Mouse (Mus musculus) hindbrain, embryonic 13.5 days (tissue): Measurements from ENCODE around the gene Swsap1. TPM values are rescaled to one million over a fixed set of nuclear protein-coding genes. Genes with fewer than 3 reads are reported as not detected.

ENCODE experiments used
- ATAC-seq: fragments of 200-750 bp; cut with Nextera tagmentation; 2 replicates; pipeline ENCODE4 v1.8.0; 2017; ENCODE audit warnings: moderate TSS enrichment; ENCODE audit not compliant: low FRiP score
- H3K27ac ChIP-seq: fragments of 300-500 bp; sonication (generic); 2 replicates; pipeline ENCODE4 v1.5.1; 2015; ENCODE audit warnings: inconsistent platforms, mild to moderate bottlenecking, moderate library complexity
- H3K27me3 ChIP-seq: fragments of 300-500 bp; sonication (generic); 2 replicates; pipeline ENCODE4 v1.6.1; 2015; ENCODE audit warnings: mild to moderate bottlenecking, inconsistent platforms
- H3K36me3 ChIP-seq: fragments of 300-500 bp; sonication (generic); 2 replicates; pipeline ENCODE4 v1.6.1; 2015; ENCODE audit warnings: mild to moderate bottlenecking, inconsistent platforms
- H3K4me1 ChIP-seq: fragments of 300-500 bp; sonication (generic); replicated peaks from 2 replicates; pipeline ENCODE4 v1.6.1; 2015; ENCODE audit warnings: inconsistent platforms
- H3K4me2 ChIP-seq: fragments of 300-500 bp; sonication (generic); 2 replicates; pipeline ENCODE4 v1.6.1; 2015; ENCODE audit warnings: inconsistent platforms, mild to moderate bottlenecking, moderate library complexity
- H3K4me3 ChIP-seq: fragments of 300-500 bp; sonication (generic); 2 replicates; pipeline ENCODE4 v1.5.1; 2015; ENCODE audit warnings: mild to moderate bottlenecking, inconsistent platforms
- H3K9ac ChIP-seq: fragments of 300-500 bp; sonication (generic); 2 replicates; pipeline ENCODE4 v1.6.1; 2015; ENCODE audit warnings: mild to moderate bottlenecking, inconsistent platforms
- H3K9me3 ChIP-seq: fragments of 300-500 bp; sonication (generic); 2 replicates; pipeline ENCODE4 v1.6.1; 2016; ENCODE audit warnings: inconsistent platforms
- WGBS: fragments of 180-500 bp; shearing (Covaris S2); methylation state at CpG from one replicate; pipeline ENCODE4 v1.1.7; 2015; 5-methylcytosine and 5-hydroxymethylcytosine counted together
- polyA plus RNA-seq: library from polyadenylated mRNA; unstranded; fragments of >200 nt; fragmentation: Nextera tagmentation; extraction: Ambion mirVana; gene quantifications from 2 replicates; pipeline ENCODE4 v1.2.1, GENCODE M21; 2015

Gene Swsap1
- polyA plus RNA-seq, 1 experiment from 2014 or later = 9.1 TPM

DNA sequence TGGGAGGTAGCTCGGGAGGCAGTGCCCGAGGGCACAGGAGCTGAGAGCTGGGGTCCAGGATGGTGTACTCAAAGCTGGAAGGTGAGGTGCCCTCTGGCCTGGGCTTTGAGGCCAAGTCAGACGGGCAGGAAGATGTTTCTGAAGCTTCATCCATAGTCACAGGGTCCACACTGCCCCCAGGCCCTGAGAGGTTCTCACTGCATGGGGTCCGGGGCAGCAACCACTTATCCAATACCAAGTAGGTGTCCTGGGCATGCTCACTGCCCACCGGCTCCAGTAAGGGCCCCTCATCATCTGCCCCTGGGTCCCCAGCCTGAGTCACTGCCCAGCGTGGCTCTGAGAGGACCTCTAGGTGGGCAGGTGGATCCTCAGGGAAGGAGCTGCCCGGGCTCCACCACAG, 3.7 kb downstream of the Swsap1 start:
- Histone ChIP-seq H3K36me3 (peaks cover 7% of the 10 kb centered on the region; the same call in 1 of the 2 replicates), H3K4me2 (no peak overlapping the region), H3K4me1 (peaks cover 40% of the 10 kb centered on the region), H3K27me3 (peaks cover 61% of the 10 kb centered on the region), H3K9me3 (no peaks in the 10 kb centered on the region), H3K27ac (no peak overlapping the region), H3K9ac (no peak overlapping the region), H3K4me3 (no peak overlapping the region)
- WGBS = 88% methylated on average over 7 of the region's 7 CpGs
- no peak for ATAC-seq

DNA sequence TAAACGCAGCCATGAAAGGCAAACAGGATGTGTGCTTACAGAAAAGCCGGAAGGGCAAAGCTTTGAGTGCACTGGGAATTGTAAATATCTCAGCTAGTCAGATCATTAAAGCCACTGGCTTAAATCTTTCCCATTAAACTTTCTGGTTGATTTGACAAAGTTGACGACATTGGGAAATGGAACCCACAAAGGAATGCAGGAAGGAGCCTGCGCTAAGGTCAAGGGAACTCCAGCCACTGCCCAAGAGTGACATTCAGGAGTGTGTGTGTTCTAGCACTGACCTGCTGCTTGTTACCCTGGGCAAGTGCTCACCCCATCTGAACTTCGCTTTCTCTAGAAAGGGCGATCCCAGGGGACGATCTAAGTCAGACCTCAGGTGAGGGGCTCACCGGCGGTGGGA, 4.6 kb downstream of the Swsap1 start:
- 54% methylated on average over 9 of the region's 9 CpGs for WGBS
- ATAC-seq = no peak
- Histone ChIP-seq H3K27me3 (peaks cover 62% of the 10 kb centered on the region), H3K4me1 (peaks cover 36% of the 10 kb centered on the region), H3K9me3 (no peaks in the 10 kb centered on the region), H3K36me3 (peaks cover 7% of the 10 kb centered on the region; the same call in 1 of the 2 replicates), H3K9ac (peak overlapping the region; percentile 29), H3K4me3 (no peak overlapping the region), H3K4me2 (no peak overlapping the region), H3K27ac (no peak overlapping the region)

DNA sequence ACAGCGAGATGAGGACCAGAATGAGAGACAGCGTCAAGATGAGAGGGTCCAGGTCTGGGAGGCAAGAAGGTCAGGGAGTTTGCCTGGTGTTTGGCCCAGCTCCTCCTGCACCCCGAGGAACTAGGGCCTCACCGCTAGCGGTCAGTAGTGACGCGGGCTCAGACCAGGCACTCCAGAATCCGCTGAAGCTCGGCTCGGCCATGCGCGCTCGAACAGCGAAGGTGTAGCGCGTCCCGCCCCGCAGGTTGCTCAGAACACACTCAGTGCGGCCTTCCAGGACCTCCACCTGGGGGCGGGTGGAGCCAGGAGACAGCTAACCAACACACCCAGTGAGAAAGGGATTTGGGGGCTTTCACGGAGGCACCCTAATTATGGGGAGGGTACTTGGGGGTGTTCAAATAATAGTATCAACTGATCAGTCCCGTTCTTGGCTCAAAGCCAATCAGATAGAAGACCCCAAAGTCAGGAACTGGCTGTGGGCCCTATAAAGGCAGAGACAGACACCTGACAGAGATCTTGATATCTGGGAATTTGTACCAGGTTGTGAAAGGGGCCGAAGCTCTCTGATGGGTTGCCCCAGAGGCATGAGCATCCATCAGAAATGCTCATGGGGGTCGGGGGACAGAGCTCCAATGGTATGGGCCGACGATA, 5.1 kb downstream of the Swsap1 start:
- 0 out of 2 replicates have a peak overlapping the region, but pooled peaks have one; percentile 17 for H3K4me2 ChIP-seq
- H3K36me3 ChIP-seq = peaks cover 7% of the 10 kb centered on the region; the same call in 1 of the 2 replicates
- H3K27ac ChIP-seq = no peak overlapping the region
- 0 out of 2 replicates have a peak overlapping the region, but pooled peaks have one; percentile 3 for H3K4me3 ChIP-seq
- no peaks in the 10 kb centered on the region for H3K9me3 ChIP-seq
- H3K4me1 ChIP-seq = peaks cover 36% of the 10 kb centered on the region
- ATAC-seq = no peak
- 13% methylated on average over 26 of the region's 26 CpGs for WGBS
- peaks cover 62% of the 10 kb centered on the region for H3K27me3 ChIP-seq
- peak overlapping the region; percentile 29 for H3K9ac ChIP-seq

GRCm38 (mm10) chr9:21961366-21961980, 5.9 kb downstream of the Swsap1 start:
- H3K27ac ChIP-seq = no peak overlapping the region
- no peaks in the 10 kb centered on the region for H3K9me3 ChIP-seq
- peaks cover 62% of the 10 kb centered on the region for H3K27me3 ChIP-seq
- peaks cover 33% of the 10 kb centered on the region for H3K4me1 ChIP-seq
- H3K4me2 ChIP-seq = peak overlapping the region; percentile 66
- H3K9ac ChIP-seq = peak overlapping the region; percentile 65; the same call in 1 of the 2 replicates
- WGBS = 1% methylated on average over 35 of the region's 35 CpGs
- no peak for ATAC-seq
- peaks cover 7% of the 10 kb centered on the region; the same call in 1 of the 2 replicates for H3K36me3 ChIP-seq
- H3K4me3 ChIP-seq = peak overlapping the region; percentile 38

GRCm38 (mm10) chr9:21962010-21962409, 6.5 kb downstream of the Swsap1 start:
- H3K4me2 ChIP-seq = peak overlapping the region; percentile 66
- no peaks in the 10 kb centered on the region for H3K9me3 ChIP-seq
- peaks cover 7% of the 10 kb centered on the region; the same call in 1 of the 2 replicates for H3K36me3 ChIP-seq
- H3K4me3 ChIP-seq = peak overlapping the region; percentile 38
- WGBS = under 1% methylated on average over 15 of the region's 15 CpGs
- peaks cover 30% of the 10 kb centered on the region for H3K4me1 ChIP-seq
- peak; percentile 15; the same call in 1 of the 2 replicates for ATAC-seq
- no peak overlapping the region for H3K27ac ChIP-seq
- peak overlapping the region; percentile 65; the same call in 1 of the 2 replicates for H3K9ac ChIP-seq
- H3K27me3 ChIP-seq = peaks cover 62% of the 10 kb centered on the region

- Histone ChIP-seq H3K4me2 (peak overlapping the region; percentile 66), H3K4me3 (peak overlapping the region; percentile 38), H3K36me3 (peaks cover 7% of the 10 kb centered on the region; the same call in 1 of the 2 replicates), H3K9me3 (no peaks in the 10 kb centered on the region), H3K9ac (peak overlapping the region; percentile 65), H3K4me1 (peaks cover 30% of the 10 kb centered on the region), H3K27ac (no peak overlapping the region), H3K27me3 (peaks cover 62% of the 10 kb centered on the region)
- ATAC-seq = peak; percentile 63
- WGBS = 3% methylated on average over 34 of the region's 34 CpGs
Measured at GRCm38 (mm10) chr9:21962416-21963059, 7.0 kb downstream of the Swsap1 start.

GRCm38 (mm10) chr9:21963417-21963816, 7.9 kb downstream of the Swsap1 start, which contains the start of gene Epor:
Gene Epor, minus strand, starts transcription at chr9:21963506.
- WGBS = 19% methylated on average over 8 of the region's 8 CpGs
- H3K27me3 ChIP-seq = peaks cover 64% of the 10 kb centered on the region
- ATAC-seq = no peak

DNA sequence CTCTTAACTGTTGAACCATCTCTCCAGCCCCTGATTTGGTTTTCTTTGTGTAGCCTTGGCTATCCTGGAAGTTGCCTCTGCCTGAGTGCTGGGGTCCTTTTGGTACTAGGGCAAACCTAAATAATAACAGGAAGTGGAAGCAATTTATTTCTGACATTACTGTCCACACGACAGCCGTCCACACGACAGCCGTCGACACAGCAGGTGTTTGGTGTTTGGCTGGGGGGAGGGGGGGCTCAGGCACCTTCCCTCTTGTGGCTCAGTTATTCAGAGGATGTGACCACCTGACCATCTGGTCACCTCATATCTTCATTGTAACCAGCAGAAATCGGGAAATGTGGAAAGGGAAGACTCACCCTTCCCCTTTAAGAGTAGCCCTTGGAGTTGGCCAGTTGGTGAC, 13.3 kb downstream of the Swsap1 start:
- no peaks in the 10 kb centered on the region for H3K36me3 ChIP-seq
- peaks cover 10% of the 10 kb centered on the region for H3K27me3 ChIP-seq
- H3K27ac ChIP-seq = no peak overlapping the region
- H3K4me2 ChIP-seq = no peak overlapping the region
- ATAC-seq = no peak
- 75% methylated on average over 6 of the region's 6 CpGs for WGBS
- H3K4me1 ChIP-seq = no peaks in the 10 kb centered on the region
- no peak overlapping the region for H3K4me3 ChIP-seq
- H3K9me3 ChIP-seq = no peaks in the 10 kb centered on the region
- no peak overlapping the region for H3K9ac ChIP-seq

More at GRCm38 (mm10) chr9:21963417-21963816, 7.9 kb downstream of the Swsap1 start, which contains the start of gene Epor:
- Histone ChIP-seq H3K9ac (peak within 1 kb of the TSS; percentile 65), H3K4me3 (peak within 1 kb of the TSS; percentile 38), H3K9me3 (no peaks in the 10 kb centered on the region), H3K36me3 (peaks cover 5% of the 10 kb centered on the region; the same call in 1 of the 2 replicates), H3K27ac (no peak within 1 kb of the TSS), H3K4me1 (peaks cover 30% of the 10 kb centered on the region), H3K4me2 (peak within 1 kb of the TSS; percentile 66)

DNA sequence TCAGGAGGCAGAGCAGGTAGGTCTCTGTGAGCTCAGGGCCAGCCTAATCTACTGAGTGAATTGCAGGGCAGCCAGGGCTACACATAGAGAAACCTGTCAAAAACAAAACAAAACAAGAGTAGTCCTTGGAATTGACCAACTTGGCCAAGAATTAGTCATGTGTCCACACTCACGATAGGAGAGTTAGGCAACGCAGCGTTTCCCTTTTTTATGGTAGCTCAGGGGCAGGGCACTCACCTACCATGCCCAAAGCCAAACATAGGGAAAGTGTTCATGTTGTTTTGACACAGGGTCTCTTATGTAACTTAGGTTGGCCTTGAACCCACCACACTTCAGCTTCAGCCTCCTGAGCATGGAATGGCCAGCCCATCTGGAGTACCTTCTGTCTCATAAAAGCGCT, 13.7 kb downstream of the Swsap1 start:
- no peak overlapping the region for H3K4me3 ChIP-seq
- WGBS = 96% methylated on average over 4 of the region's 4 CpGs
- H3K4me1 ChIP-seq = no peaks in the 10 kb centered on the region
- no peaks in the 10 kb centered on the region for H3K9me3 ChIP-seq
- H3K27me3 ChIP-seq = peaks cover 5% of the 10 kb centered on the region
- H3K36me3 ChIP-seq = no peaks in the 10 kb centered on the region
- H3K4me2 ChIP-seq = no peak overlapping the region
- ATAC-seq = no peak
- no peak overlapping the region for H3K27ac ChIP-seq
- no peak overlapping the region for H3K9ac ChIP-seq

- no peak overlapping the region for H3K9ac ChIP-seq
- H3K4me1 ChIP-seq = no peaks in the 10 kb centered on the region
- no peaks in the 10 kb centered on the region for H3K9me3 ChIP-seq
- H3K27me3 ChIP-seq = no peaks in the 10 kb centered on the region
- H3K4me2 ChIP-seq = no peak overlapping the region
- no peak overlapping the region for H3K4me3 ChIP-seq
- 91% methylated on average over 10 of the region's 10 CpGs for WGBS
- no peaks in the 10 kb centered on the region for H3K36me3 ChIP-seq
- no peak overlapping the region for H3K27ac ChIP-seq
- no peak for ATAC-seq
Measured at GRCm38 (mm10) chr9:21976626-21977175, 21.1 kb downstream of the Swsap1 start.

DNA sequence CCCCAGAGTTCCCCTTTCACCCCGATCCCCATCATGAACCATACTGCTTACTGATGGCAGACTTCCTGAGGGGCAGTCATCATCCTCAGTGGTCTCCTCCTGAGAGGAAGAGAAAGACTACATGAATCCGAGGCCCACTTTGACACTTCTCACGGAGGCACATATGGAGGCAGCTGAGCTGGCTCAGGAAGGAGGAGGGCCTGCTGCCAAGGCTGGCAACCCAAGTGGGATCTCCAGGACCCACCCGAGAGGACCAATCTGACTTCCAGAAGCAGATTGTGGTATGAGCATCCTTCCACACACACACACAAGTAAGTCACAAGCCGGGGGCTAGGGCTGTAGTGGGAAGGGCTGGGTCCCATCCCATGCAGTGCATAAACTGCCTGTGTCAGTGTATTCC, 21.8 kb downstream of the Swsap1 start:
- no peaks in the 10 kb centered on the region for H3K27me3 ChIP-seq
- H3K9me3 ChIP-seq = no peaks in the 10 kb centered on the region
- no peak for ATAC-seq
- no peak overlapping the region for H3K9ac ChIP-seq
- no peaks in the 10 kb centered on the region for H3K4me1 ChIP-seq
- no peak overlapping the region for H3K4me2 ChIP-seq
- no peak overlapping the region for H3K27ac ChIP-seq
- no peak overlapping the region for H3K4me3 ChIP-seq
- 85% methylated on average over 5 of the region's 5 CpGs for WGBS
- H3K36me3 ChIP-seq = no peaks in the 10 kb centered on the region

GRCm38 (mm10) chr9:21977972-21978371, 22.4 kb downstream of the Swsap1 start:
- WGBS = 23% methylated on average over 2 of the region's 2 CpGs
- no peak for ATAC-seq
- H3K27me3 ChIP-seq = no peaks in the 10 kb centered on the region
- no peaks in the 10 kb centered on the region for H3K9me3 ChIP-seq
- no peak overlapping the region for H3K27ac ChIP-seq
- no peak overlapping the region for H3K4me2 ChIP-seq
- H3K36me3 ChIP-seq = no peaks in the 10 kb centered on the region
- no peak overlapping the region for H3K9ac ChIP-seq
- H3K4me3 ChIP-seq = no peak overlapping the region
- H3K4me1 ChIP-seq = no peaks in the 10 kb centered on the region
